Mouse (Mus musculus): ENCODE measurements around the gene Nup107.

DNA sequence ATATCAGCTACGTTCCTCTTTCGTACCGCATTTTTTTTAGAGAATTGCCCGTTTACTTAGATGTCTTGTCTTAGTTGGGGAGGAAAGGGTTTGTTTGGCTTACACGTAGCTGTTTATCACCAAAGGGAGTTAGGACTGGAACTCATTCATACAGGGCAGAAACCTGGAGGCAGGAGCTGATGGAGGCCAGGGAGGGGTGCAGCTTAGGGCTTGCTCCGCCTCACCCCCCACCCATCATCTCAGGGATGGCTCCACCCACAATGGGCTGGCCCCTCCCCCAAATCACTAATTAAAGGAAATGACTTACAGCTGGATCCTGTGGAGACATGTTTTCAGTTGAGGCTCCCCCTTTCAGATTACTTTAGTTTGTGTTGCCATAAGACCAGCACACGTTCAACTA is 44.8 kb downstream of the Nup107 start:
- TF ChIP-seq CTCF (IDR thresholded peaks at IDR 0.05; ENCODE audit: extremely low read depth, insufficient read depth, low read length) (no peak), POLR2A (IDR thresholded peaks at IDR 0.05; ENCODE audit: extremely low read depth, insufficient read depth, low read length) (no peak)

All from cortical plate, adult 2 months (tissue).